Mouse (Mus musculus): ENCODE data around the gene Cdkn3. TPM values are rescaled to one million over a fixed set of nuclear protein-coding genes. Genes with fewer than 3 reads are reported as not detected.
"Not testable (repeated sequence)": the region's sequence is repeated elsewhere in the genome, so short reads cannot be mapped to it uniquely, and the experiment has no call there.

The Cdkn3 gene
- polyA plus RNA-seq, 1 experiment from 2014 or later = 5.2 TPM

GRCm38 (mm10) chr14:46815640-46816039 lies 55.3 kb downstream of the Cdkn3 start:
- no peak overlapping the region for H3K4me3 ChIP-seq (ENCODE audit: low read depth, low read length)
- H3K4me2 ChIP-seq (ENCODE audit: low read depth, low read length) = no peak overlapping the region
- peaks cover 12% of the 10 kb centered on the region for H3K36me3 ChIP-seq (ENCODE audit: control insufficient read depth, insufficient read depth, low read length)
- no peak overlapping the region for H3K9ac ChIP-seq (replicated peaks; ENCODE audit: low read depth, low read length)
- H3K4me1 ChIP-seq (ENCODE audit: control insufficient read depth, insufficient read depth, low read length) = peaks cover 3% of the 10 kb centered on the region
- H3K27ac ChIP-seq (ENCODE audit: low read depth, low read length) = no peak overlapping the region
- WGBS = 89% methylated on average over 6 of the region's 6 CpGs
- H3K9me3 ChIP-seq (ENCODE audit: control insufficient read depth, low read length) = no peaks in the 10 kb centered on the region
- no peak for ATAC-seq (ENCODE audit: low read depth)
- H3K27me3 ChIP-seq (ENCODE audit: control insufficient read depth, insufficient read depth, low read length) = no peaks in the 10 kb centered on the region

- Histone ChIP-seq H3K27ac (ENCODE audit: low read depth, low read length) (no peak overlapping the region), H3K27me3 (ENCODE audit: control insufficient read depth, insufficient read depth, low read length) (no peaks in the 10 kb centered on the region), H3K4me2 (ENCODE audit: low read depth, low read length) (no peak overlapping the region), H3K9me3 (ENCODE audit: control insufficient read depth, low read length) (no peaks in the 10 kb centered on the region), H3K4me3 (ENCODE audit: low read depth, low read length) (no peak overlapping the region), H3K9ac (replicated peaks; ENCODE audit: low read depth, low read length) (no peak overlapping the region), H3K36me3 (ENCODE audit: control insufficient read depth, insufficient read depth, low read length) (peaks cover 6% of the 10 kb centered on the region; the same call in 1 of the 2 replicates), H3K4me1 (ENCODE audit: control insufficient read depth, insufficient read depth, low read length) (peaks cover 10% of the 10 kb centered on the region)
- no peak for ATAC-seq (ENCODE audit: low read depth)
- WGBS = 95% methylated on average over 8 of the region's 8 CpGs
Observed at GRCm38 (mm10) chr14:46816916-46817622, 56.7 kb downstream of the Cdkn3 start.

GRCm38 (mm10) chr14:46818743-46819142 lies 58.4 kb downstream of the Cdkn3 start:
- WGBS = 93% methylated on average over 7 of the region's 7 CpGs

GRCm38 (mm10) chr14:46819961-46820360 lies 59.6 kb downstream of the Cdkn3 start:
- ATAC-seq (ENCODE audit: low read depth); H3K4me3 ChIP-seq (ENCODE audit: low read depth, low read length); H3K27me3 ChIP-seq (ENCODE audit: control insufficient read depth, insufficient read depth, low read length); H3K9ac ChIP-seq (replicated peaks; ENCODE audit: low read depth, low read length); H3K27ac ChIP-seq (ENCODE audit: low read depth, low read length); H3K4me1 ChIP-seq (ENCODE audit: control insufficient read depth, insufficient read depth, low read length); H3K36me3 ChIP-seq (ENCODE audit: control insufficient read depth, insufficient read depth, low read length); H3K4me2 ChIP-seq (ENCODE audit: low read depth, low read length); H3K9me3 ChIP-seq (ENCODE audit: control insufficient read depth, low read length): not testable (repeated sequence)
- WGBS = 91% methylated on average over 5 of the region's 6 CpGs

More at GRCm38 (mm10) chr14:46818743-46819142, 58.4 kb downstream of the Cdkn3 start:
- Histone ChIP-seq H3K4me2 (ENCODE audit: low read depth, low read length) (no peak overlapping the region), H3K9me3 (ENCODE audit: control insufficient read depth, low read length) (no peaks in the 10 kb centered on the region), H3K9ac (replicated peaks; ENCODE audit: low read depth, low read length) (no peak overlapping the region), H3K36me3 (ENCODE audit: control insufficient read depth, insufficient read depth, low read length) (peaks cover 4% of the 10 kb centered on the region; the same call in 1 of the 2 replicates), H3K4me1 (ENCODE audit: control insufficient read depth, insufficient read depth, low read length) (peaks cover 10% of the 10 kb centered on the region), H3K4me3 (ENCODE audit: low read depth, low read length) (no peak overlapping the region), H3K27me3 (ENCODE audit: control insufficient read depth, insufficient read depth, low read length) (no peaks in the 10 kb centered on the region), H3K27ac (ENCODE audit: low read depth, low read length) (no peak overlapping the region)
- ATAC-seq (ENCODE audit: low read depth) = no peak

Other genes with a start within 250 kb of the Cdkn3 start
- gene Cnih1, start 27.9 kb downstream of the Cdkn3 start, polyA plus RNA-seq (2014; fragmentation: Nextera tagmentation; extraction: Ambion mirVana) = 218 and 238 TPM in 2 replicates
- 161 and 163 TPM in 2 replicates for gene Gmfb, start 61.7 kb downstream of the Cdkn3 start, polyA plus RNA-seq (2014; fragmentation: Nextera tagmentation; extraction: Ambion mirVana)
- gene Cgrrf1, start 71.6 kb downstream of the Cdkn3 start, polyA plus RNA-seq (2014; fragmentation: Nextera tagmentation; extraction: Ambion mirVana) = 23.5 and 26.2 TPM in 2 replicates
- gene Samd4, start 122.3 kb downstream of the Cdkn3 start, polyA plus RNA-seq (2014; fragmentation: Nextera tagmentation; extraction: Ambion mirVana) = 2.6 and 3.8 TPM in 2 replicates